Mouse (Mus musculus) CH12.LX (cell line): Measurements from ENCODE around the gene Htr7. TPM values are rescaled to one million over a fixed set of nuclear protein-coding genes. Genes with fewer than 3 reads are reported as not detected.

Experiments used
- DNase-seq: peaks from one replicate; pipeline ENCODE4 v3.0.0-alpha.2; 2013; ENCODE audit errors: extremely low read depth
- H3K27ac ChIP-seq: 2 replicates; pipeline ENCODE4 v1.5.1; 2012; ENCODE audit warnings: low read depth, mild to moderate bottlenecking, control low read depth, moderate library complexity; ENCODE audit not compliant: insufficient read depth
- H3K27me3 ChIP-seq: replicated peaks from 2 replicates; pipeline ENCODE3; 2012; ENCODE audit warnings: inconsistent platforms
- H3K36me3 ChIP-seq, 2 experiments: replicated peaks in 1 of 2; 2 replicates each; pipeline versions ENCODE3 to v1.6.1; 2012; ENCODE audit warnings: inconsistent platforms in 1 of 2, low read length in 1 of 2, mild to moderate bottlenecking in 1 of 2, mixed read lengths in 1 of 2, moderate library complexity in 1 of 2; ENCODE audit not compliant: control insufficient read depth in 1 of 2, insufficient read depth in 1 of 2
- H3K4me1 ChIP-seq, 2 experiments: 2 replicates each; pipeline ENCODE4 v1.6.1; 2012; ENCODE audit warnings: inconsistent platforms in 1 of 2, moderate library complexity in 1 of 2; ENCODE audit not compliant: insufficient read depth in 2 of 2, control insufficient read depth in 1 of 2
- H3K4me2 ChIP-seq: 2 replicates; pipeline ENCODE4 v1.6.1; 2012; ENCODE audit warnings: low read depth, mild to moderate bottlenecking, control low read depth; ENCODE audit not compliant: poor library complexity, insufficient read depth, severe bottlenecking
- H3K4me3 ChIP-seq, 3 experiments: fragments of 150-350 bp in 1 of 3; sonication (generic) in 1 of 3; replicated peaks in 1 of 3; 2 replicates each; pipeline versions ENCODE3 to v1.5.1; 2011 to 2012; ENCODE audit warnings: low read depth in 2 of 3, low read length in 2 of 3, mild to moderate bottlenecking in 2 of 3, moderate library complexity in 2 of 3, control low read depth in 1 of 3, improper control_type of control experiment in 1 of 3, inconsistent platforms in 1 of 3, mixed read lengths in 1 of 3; ENCODE audit not compliant: poor library complexity in 1 of 3
- H3K79me2 ChIP-seq: replicated peaks from 2 replicates; pipeline ENCODE4 v1.6.1; 2012; ENCODE audit warnings: mild to moderate bottlenecking, moderate library complexity; ENCODE audit not compliant: control insufficient read depth, poor library complexity, insufficient read depth, severe bottlenecking; ENCODE audit errors: extremely low read depth
- H3K9ac ChIP-seq: 2 replicates; pipeline ENCODE4 v1.6.1; 2012; ENCODE audit warnings: low read depth, mild to moderate bottlenecking, control low read depth, moderate library complexity; ENCODE audit not compliant: insufficient read depth
- H3K9me3 ChIP-seq: replicated peaks from 2 replicates; pipeline ENCODE3; 2012; ENCODE audit warnings: low read length, inconsistent platforms, mixed read lengths
- BHLHE40 ChIP-seq: IDR thresholded peaks from 2 replicates; pipeline ENCODE4 v1.6.1; 2011; ENCODE audit warnings: mild to moderate bottlenecking, low read depth, low read length, improper control_type of control experiment
- CTCF ChIP-seq, 2 experiments: IDR thresholded peaks in 1 of 2; conservative IDR thresholded peaks in 1 of 2; 2 replicates each; pipeline ENCODE4 v1.5.1; 2011 to 2012; ENCODE audit warnings: low read depth in 2 of 2, low read length in 2 of 2, improper control_type of control experiment in 1 of 2, inconsistent platforms in 1 of 2, mild to moderate bottlenecking in 1 of 2, moderate library complexity in 1 of 2
- E2F4 ChIP-seq: IDR thresholded peaks from 2 replicates; pipeline ENCODE4 v1.6.1; 2011; ENCODE audit warnings: low read depth, low read length, improper control_type of control experiment; ENCODE audit not compliant: insufficient replicate concordance
- ELF1 ChIP-seq: IDR thresholded peaks from 2 replicates; pipeline ENCODE4 v1.6.1; 2014; ENCODE audit warnings: low read depth, mild to moderate bottlenecking, inconsistent platforms, low read length, improper control_type of control experiment
- EP300 ChIP-seq: IDR thresholded peaks from 2 replicates; pipeline ENCODE4 v1.6.1; 2011; ENCODE audit warnings: low read length, improper control_type of control experiment
- GABPA ChIP-seq: IDR thresholded peaks from 2 replicates; pipeline ENCODE4 v1.6.1; 2012; ENCODE audit warnings: low read depth, low read length, improper control_type of control experiment, inconsistent platforms; ENCODE audit not compliant: insufficient replicate concordance
- HCFC1 ChIP-seq: IDR thresholded peaks from 2 replicates; pipeline ENCODE4 v1.6.1; 2012; ENCODE audit warnings: low read depth, mild to moderate bottlenecking, inconsistent platforms, low read length, improper control_type of control experiment
- IRF4 ChIP-seq: IDR thresholded peaks from 2 replicates; pipeline ENCODE4 v1.6.1; 2014; ENCODE audit warnings: low read depth, mild to moderate bottlenecking, inconsistent platforms, low read length, improper control_type of control experiment
- JUN ChIP-seq: IDR thresholded peaks from 2 replicates; pipeline ENCODE4 v1.6.1; 2011; ENCODE audit warnings: low read depth, mild to moderate bottlenecking, low read length, improper control_type of control experiment, moderate library complexity; ENCODE audit not compliant: insufficient read depth
- JUND ChIP-seq: conservative IDR thresholded peaks from 2 replicates; pipeline ENCODE4 v1.6.1; 2011; ENCODE audit warnings: low read depth, low read length, improper control_type of control experiment
- KAT2A ChIP-seq: IDR thresholded peaks from 2 replicates; pipeline ENCODE4 v1.6.1; 2012; ENCODE audit warnings: low read length, improper control_type of control experiment, inconsistent platforms; ENCODE audit not compliant: insufficient replicate concordance
- MAX ChIP-seq: IDR thresholded peaks from 2 replicates; pipeline ENCODE4 v1.6.1; 2011; ENCODE audit warnings: low read length, improper control_type of control experiment
- MEF2A ChIP-seq: IDR thresholded peaks from 2 replicates; pipeline ENCODE4 v1.6.1; 2014; ENCODE audit warnings: low read depth, mild to moderate bottlenecking, inconsistent platforms, low read length, improper control_type of control experiment, borderline replicate concordance
- MXI1 ChIP-seq: IDR thresholded peaks from 2 replicates; pipeline ENCODE4 v1.6.1; 2011; ENCODE audit warnings: mild to moderate bottlenecking, low read depth, low read length, improper control_type of control experiment
- MYC ChIP-seq: IDR thresholded peaks from 2 replicates; pipeline ENCODE4 v1.6.1; 2011; ENCODE audit warnings: low read depth, mild to moderate bottlenecking, improper control_type of control experiment, low read length
- NRF1 ChIP-seq: IDR thresholded peaks from 2 replicates; pipeline ENCODE4 v1.6.1; 2014; ENCODE audit warnings: low read depth, mild to moderate bottlenecking, inconsistent platforms, low read length, improper control_type of control experiment, moderate library complexity
- PAX5 ChIP-seq: IDR thresholded peaks from 2 replicates; pipeline ENCODE4 v1.6.1; 2012; ENCODE audit warnings: low read length, inconsistent platforms, mixed read lengths
- POLR2A ChIP-seq: IDR thresholded peaks from 2 replicates; pipeline ENCODE4 v1.6.1; 2011; ENCODE audit warnings: low read depth, mild to moderate bottlenecking, improper control_type of control experiment, low read length
- POLR2AphosphoS2 ChIP-seq: IDR thresholded peaks from 2 replicates; pipeline ENCODE4 v1.6.1; 2011; ENCODE audit warnings: low read depth, low read length, improper control_type of control experiment
- SIN3A ChIP-seq: IDR thresholded peaks from 2 replicates; pipeline ENCODE4 v1.6.1; 2012; ENCODE audit warnings: low read length, improper control_type of control experiment, inconsistent platforms
- SMC3 ChIP-seq: IDR thresholded peaks from 2 replicates; pipeline ENCODE4 v1.6.1; 2011; ENCODE audit warnings: low read depth, low read length, improper control_type of control experiment
- TCF12 ChIP-seq: IDR thresholded peaks from 2 replicates; pipeline ENCODE4 v1.6.1; 2014; ENCODE audit warnings: low read depth, mild to moderate bottlenecking, inconsistent platforms, low read length, improper control_type of control experiment
- UBTF ChIP-seq: IDR thresholded peaks from 2 replicates; pipeline ENCODE4 v1.6.1; 2012; ENCODE audit warnings: low read depth, mild to moderate bottlenecking, inconsistent platforms, low read length, improper control_type of control experiment, moderate library complexity
- USF1 ChIP-seq: IDR thresholded peaks from 2 replicates; pipeline ENCODE4 v1.6.1; 2014; ENCODE audit warnings: low read depth, mild to moderate bottlenecking, inconsistent platforms, low read length, improper control_type of control experiment
- ZKSCAN1 ChIP-seq: IDR thresholded peaks from 2 replicates; pipeline ENCODE4 v1.6.1; 2012; ENCODE audit warnings: low read depth, inconsistent platforms, low read length, improper control_type of control experiment, borderline replicate concordance
- ZNF384 ChIP-seq: IDR thresholded peaks from 2 replicates; pipeline ENCODE4 v1.6.1; 2012; ENCODE audit warnings: low read depth, low read length, improper control_type of control experiment, inconsistent platforms
- dilution Hi-C: fragments of 300-500 bp; cut with MboI; formaldehyde crosslinking; loops from 2 replicates; pipeline ENCODE4 v1.14.3; 2020; ENCODE audit warnings: low sequenced_read_pairs; ENCODE audit not compliant: extremely low pct_unique_long_range_greater_than_20kb, extremely low pct_ligation_motif_present
- in situ Hi-C: fragments of 300-500 bp; cut with MboI; formaldehyde crosslinking; loops from 3 replicates; pipeline ENCODE4 v1.14.3; 2019; ENCODE audit warnings: low sequenced_read_pairs, low pct_ligation_motif_present, low pct_unique_long_range_greater_than_20kb, mixed read lengths
- polyA plus RNA-seq: library from polyadenylated mRNA; unstranded; fragments of >175 nt; gene quantifications from 2 replicates; pipeline ENCODE4 v1.2.1, GENCODE M21; 2012; ENCODE audit warnings: low read depth; ENCODE audit not compliant: insufficient read length
- total RNA-seq, 2 experiments: library from RNA; depleted of rRNA; stranded (reverse); fragments of 300-350 nt in 1 of 2; fragments of >200 nt in 1 of 2; gene quantifications; 2 replicates each; pipeline ENCODE4 v1.2.3; 2012 to 2014

The Htr7 gene
- total and polyA plus RNA-seq, 3 experiments = not detected

DNA sequence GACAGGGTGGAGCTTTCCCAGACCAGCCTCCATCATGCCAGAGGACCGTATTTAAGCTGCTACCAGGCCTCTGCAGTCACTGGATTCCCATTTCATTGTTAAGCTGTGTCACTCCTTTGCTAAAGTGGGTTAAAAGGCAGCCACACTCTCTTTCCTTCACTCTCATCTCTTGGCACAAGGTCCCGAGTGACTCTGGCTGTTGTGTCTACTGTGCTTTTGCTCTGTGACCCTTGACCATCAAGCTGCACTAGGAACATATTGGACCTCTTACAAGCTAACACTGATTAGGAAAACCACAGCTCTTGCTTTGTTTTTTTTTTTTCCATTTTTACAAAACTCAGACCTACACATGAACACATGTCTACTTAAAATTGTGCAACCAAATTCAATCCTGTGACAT lies 52.3 kb downstream of the Htr7 start:
- Histone ChIP-seq H3K27me3 (no peaks in the 10 kb centered on the region), H3K27ac (no peak overlapping the region), H3K9ac (no peak overlapping the region), H3K4me3 (no peak overlapping the region), H3K36me3 (no peaks in the 10 kb centered on the region), H3K4me1 (peaks cover 3 to 27% of the 10 kb centered on the region in 2 experiments; a peak in 3 of 4 replicates), H3K79me2 (no peaks in the 10 kb centered on the region), H3K9me3 (no peaks in the 10 kb centered on the region), H3K4me2 (no peak overlapping the region)
- dilution Hi-C loops (no loop called here), in situ Hi-C loops (no loop called here)
- no peak for DNase-seq
- TF ChIP-seq ZKSCAN1 = no peak
- no peak for TF ChIP-seq MEF2A
- TF ChIP-seq MYC = no peak
- TF ChIP-seq BHLHE40 = no peak
- no peak for TF ChIP-seq POLR2AphosphoS2
- no peak for TF ChIP-seq HCFC1
- TF ChIP-seq NRF1 = no peak
- TF ChIP-seq JUN = no peak
- no peak for TF ChIP-seq CTCF (conservative IDR thresholded peaks at IDR 0.05 in 1 of 2, IDR thresholded peaks at IDR 0.05 in 1 of 2; ENCODE audit: low read depth in 2 of 2, low read length in 2 of 2)
- no peak for TF ChIP-seq JUND
- no peak for TF ChIP-seq GABPA
- TF ChIP-seq POLR2A = no peak
- TF ChIP-seq UBTF = no peak
- no peak for TF ChIP-seq ELF1
- no peak for TF ChIP-seq ZNF384
- no peak for TF ChIP-seq PAX5
- TF ChIP-seq TCF12 = no peak
- TF ChIP-seq MXI1 = no peak
- TF ChIP-seq SIN3A = no peak

DNA sequence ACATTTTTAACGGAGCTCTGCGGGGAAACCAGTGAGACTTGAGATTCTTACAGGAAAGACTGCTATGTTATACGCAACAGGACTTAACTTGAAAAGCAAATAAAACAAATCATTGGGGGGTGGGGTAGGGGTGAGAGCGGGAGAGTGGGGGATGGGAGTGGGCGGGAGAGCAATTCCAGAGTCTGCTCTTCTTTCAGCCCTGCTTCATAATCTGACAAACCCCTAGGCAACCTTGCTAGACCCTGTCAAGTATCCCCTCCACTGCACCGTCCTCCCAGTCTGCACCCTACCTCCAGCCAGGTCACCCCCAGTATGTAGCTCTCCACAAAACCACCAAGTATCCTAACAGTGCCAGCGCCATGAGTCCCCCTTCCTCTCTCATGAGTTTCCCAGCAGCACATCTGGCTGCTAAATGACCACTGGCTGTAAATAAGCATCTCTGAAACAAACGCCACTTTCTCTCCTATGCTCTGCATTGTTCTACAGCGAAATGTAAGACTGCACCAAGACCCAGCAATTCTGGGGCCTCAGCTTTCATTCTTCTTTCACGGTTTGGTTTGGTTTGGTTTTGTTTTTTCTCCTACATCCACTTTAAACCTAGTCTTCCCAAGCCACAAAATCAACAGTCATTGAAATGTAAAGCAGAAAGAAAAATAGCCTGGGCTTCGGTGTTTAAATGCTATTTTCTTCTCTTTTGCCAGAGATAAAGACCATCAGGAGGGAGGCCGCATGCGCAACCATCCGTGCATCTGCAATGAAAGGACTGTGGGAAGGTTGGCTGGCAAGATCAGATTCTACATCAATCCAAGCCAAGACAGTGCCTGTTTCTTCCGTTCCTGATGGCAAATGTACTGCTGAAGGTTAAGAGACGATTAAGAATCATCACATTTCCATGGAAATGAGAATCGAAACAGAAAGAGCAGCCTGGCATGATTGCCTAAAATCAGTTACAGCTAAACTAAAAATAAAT lies 54.5 kb downstream of the Htr7 start:
- H3K79me2 ChIP-seq = no peaks in the 10 kb centered on the region
- H3K36me3 ChIP-seq = no peaks in the 10 kb centered on the region
- no peak overlapping the region for H3K27ac ChIP-seq
- peaks cover 3 to 24% of the 10 kb centered on the region in 2 experiments; a peak in 3 of 4 replicates for H3K4me1 ChIP-seq
- no peak overlapping the region for H3K4me2 ChIP-seq
- H3K9me3 ChIP-seq = peaks cover 5% of the 10 kb centered on the region
- TF ChIP-seq MAX (no peak), POLR2AphosphoS2 (no peak), EP300 (no peak), JUN (no peak), PAX5 (no peak), USF1 (no peak), SMC3 (no peak), BHLHE40 (no peak), KAT2A (no peak), MEF2A (no peak), E2F4 (no peak), IRF4 (no peak)
- no peaks in the 10 kb centered on the region for H3K27me3 ChIP-seq
- dilution Hi-C loops (no loop called here), in situ Hi-C loops (no loop called here)
- no peak overlapping the region for H3K4me3 ChIP-seq
- H3K9ac ChIP-seq = no peak overlapping the region
- DNase-seq = no peak
